Mouse (Mus musculus): ENCODE measurements around the gene Slc25a17. TPM values are rescaled to one million over a fixed set of nuclear protein-coding genes. Genes with fewer than 3 reads are reported as not detected.

The Slc25a17 gene
- polyA plus RNA-seq, 1 experiment: not detected

DNA sequence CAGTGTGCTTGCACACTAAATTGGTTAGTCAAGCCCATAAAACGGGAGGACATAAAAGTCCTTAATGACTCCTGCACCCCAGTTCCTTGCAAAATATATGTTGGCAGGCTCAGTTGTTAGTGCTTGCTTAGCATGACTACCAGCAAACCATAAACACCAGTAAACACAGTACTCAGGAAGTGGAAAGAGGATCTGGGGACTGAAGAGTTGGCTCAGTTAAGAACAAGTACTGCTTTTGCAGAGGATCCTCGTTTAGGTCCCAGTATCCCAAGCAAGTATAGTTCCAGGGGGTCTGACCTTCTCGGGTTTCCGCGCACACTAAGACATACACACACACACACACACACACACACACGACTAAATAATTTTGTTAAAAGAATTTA lies 401 bp upstream of the Slc25a17 start:
- H3K4me3 ChIP-seq (ENCODE audit: insufficient read depth, low read depth, low read length): peak overlapping the region; percentile 64
- TF ChIP-seq POLR2A (IDR thresholded peaks at IDR 0.05; ENCODE audit: insufficient read depth, low read depth, low read length) (no peak), CTCF (IDR thresholded peaks at IDR 0.05; ENCODE audit: insufficient read depth, low read depth, low read length) (no peak)
- 37% methylated on average over 6 of the region's 6 CpGs for WGBS
- no peaks in the 10 kb centered on the region for H3K4me1 ChIP-seq (ENCODE audit: control insufficient read depth, insufficient read depth, low read length)
- H3K27ac ChIP-seq (ENCODE audit: insufficient read depth, low read depth, low read length): 0 out of 2 replicates have a peak overlapping the region, but pooled peaks have one; percentile 2

DNA sequence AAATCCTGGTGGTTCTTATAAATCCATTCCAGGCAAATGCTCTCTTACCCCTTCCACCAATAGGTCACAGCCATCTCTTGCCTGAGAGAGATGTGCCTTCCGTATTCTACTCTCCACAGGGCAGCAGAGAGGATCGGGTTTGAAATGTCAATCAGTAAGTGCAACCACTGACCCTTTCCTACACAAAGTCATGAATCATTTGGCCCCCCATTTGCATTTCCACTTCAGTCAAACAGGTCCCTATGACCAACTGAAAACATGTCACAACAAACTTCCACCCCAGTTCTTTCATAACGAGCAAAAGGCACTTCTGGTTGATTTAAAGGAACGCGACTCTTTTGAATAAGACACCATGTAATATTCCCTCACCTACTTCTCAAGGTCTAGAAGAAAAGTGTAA lies 1.2 kb downstream of the Slc25a17 start:
- Histone ChIP-seq H3K4me3 (ENCODE audit: insufficient read depth, low read depth, low read length) (no peak overlapping the region), H3K4me1 (ENCODE audit: control insufficient read depth, insufficient read depth, low read length) (no peaks in the 10 kb centered on the region), H3K27ac (ENCODE audit: insufficient read depth, low read depth, low read length) (no peak overlapping the region)
- WGBS: 76% methylated on average over 5 of the region's 5 CpGs
- TF ChIP-seq POLR2A (IDR thresholded peaks at IDR 0.05; ENCODE audit: insufficient read depth, low read depth, low read length) (no peak), CTCF (IDR thresholded peaks at IDR 0.05; ENCODE audit: insufficient read depth, low read depth, low read length) (no peak)

DNA sequence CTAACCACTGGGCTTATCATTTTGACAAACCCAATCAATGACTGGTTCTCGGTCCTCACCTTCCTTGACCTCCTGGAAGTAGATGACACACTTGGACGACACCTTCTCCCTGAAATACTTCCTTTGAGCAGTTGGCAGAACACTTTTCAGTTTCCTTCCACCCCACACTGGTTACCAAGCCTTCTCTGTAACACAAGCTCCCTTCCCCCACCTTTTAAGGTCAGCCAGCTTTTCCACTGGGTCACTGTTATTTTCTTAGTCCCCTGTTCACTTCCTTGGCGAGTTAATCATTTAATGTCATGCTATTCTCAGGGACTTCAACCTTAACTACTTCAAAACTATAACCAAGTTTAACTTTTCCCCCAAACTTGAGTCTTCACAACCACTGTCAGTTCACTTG lies 1.7 kb downstream of the Slc25a17 start:
- 78% methylated on average over 3 of the region's 3 CpGs for WGBS
- Histone ChIP-seq H3K27ac (ENCODE audit: insufficient read depth, low read depth, low read length) (no peak overlapping the region), H3K4me1 (ENCODE audit: control insufficient read depth, insufficient read depth, low read length) (no peaks in the 10 kb centered on the region), H3K4me3 (ENCODE audit: insufficient read depth, low read depth, low read length) (no peak overlapping the region)
- TF ChIP-seq CTCF (IDR thresholded peaks at IDR 0.05; ENCODE audit: insufficient read depth, low read depth, low read length) (no peak), POLR2A (IDR thresholded peaks at IDR 0.05; ENCODE audit: insufficient read depth, low read depth, low read length) (no peak)

DNA sequence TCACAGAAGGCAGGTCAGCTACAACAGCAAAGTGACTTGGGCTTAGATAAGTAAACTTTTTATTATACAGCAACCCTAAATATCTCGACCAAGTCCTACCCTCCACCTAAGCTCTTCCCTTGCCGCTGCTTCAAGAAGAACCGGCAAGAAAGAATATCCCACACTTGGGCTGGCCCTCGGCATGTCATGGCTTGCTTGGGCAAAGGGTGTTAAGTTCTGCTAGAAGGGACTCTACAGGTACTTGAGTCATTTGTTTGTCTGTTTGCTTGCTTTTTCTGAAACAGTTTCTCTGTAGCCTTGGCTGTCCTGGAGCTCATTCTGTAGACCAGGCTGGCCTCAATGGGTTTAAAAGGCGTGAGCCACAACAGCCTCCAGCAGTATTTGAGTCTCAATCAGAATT lies 3.7 kb downstream of the Slc25a17 start:
- WGBS: 40% methylated on average over 5 of the region's 5 CpGs
- Histone ChIP-seq H3K4me3 (ENCODE audit: insufficient read depth, low read depth, low read length) (no peak overlapping the region), H3K27ac (ENCODE audit: insufficient read depth, low read depth, low read length) (no peak overlapping the region), H3K4me1 (ENCODE audit: control insufficient read depth, insufficient read depth, low read length) (no peaks in the 10 kb centered on the region)
- no peak for TF ChIP-seq POLR2A (IDR thresholded peaks at IDR 0.05; ENCODE audit: insufficient read depth, low read depth, low read length)
- TF ChIP-seq CTCF (IDR thresholded peaks at IDR 0.05; ENCODE audit: insufficient read depth, low read depth, low read length): no peak

DNA sequence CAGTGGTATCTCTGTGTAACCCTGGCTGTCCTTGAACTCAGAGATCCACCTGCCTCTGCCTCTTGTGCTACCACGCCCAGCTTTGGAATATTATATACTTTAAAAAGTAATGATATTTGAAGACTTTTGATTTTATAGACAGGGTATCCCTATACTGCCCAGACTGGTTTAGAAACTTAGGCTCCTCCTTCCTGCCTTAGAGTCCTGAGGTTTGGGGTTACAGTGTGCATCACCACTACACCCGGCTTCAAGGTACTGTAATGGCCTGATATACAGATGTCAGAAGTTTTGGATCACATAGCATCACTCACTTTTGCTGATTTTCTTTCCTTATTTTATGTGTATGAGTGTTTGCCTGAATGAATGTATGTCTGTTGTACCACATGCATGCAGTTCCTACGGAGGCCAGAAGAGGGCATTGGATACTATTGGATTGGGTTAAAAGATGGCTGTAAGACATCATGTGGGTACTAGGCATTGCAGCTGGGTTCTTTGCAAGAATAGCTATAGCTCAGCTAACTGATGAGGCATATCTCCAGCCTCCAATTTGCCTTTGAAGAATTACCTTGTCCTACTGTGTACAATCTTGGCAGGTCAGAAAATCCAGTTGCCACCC lies 5.4 kb downstream of the Slc25a17 start:
- TF ChIP-seq CTCF (IDR thresholded peaks at IDR 0.05; ENCODE audit: insufficient read depth, low read depth, low read length): no peak
- TF ChIP-seq POLR2A (IDR thresholded peaks at IDR 0.05; ENCODE audit: insufficient read depth, low read depth, low read length): no peak
- WGBS: 71% methylated on average over 3 of the region's 3 CpGs
- Histone ChIP-seq H3K4me1 (ENCODE audit: control insufficient read depth, insufficient read depth, low read length) (peaks cover 2% of the 10 kb centered on the region; the same call in 1 of the 2 replicates), H3K4me3 (ENCODE audit: insufficient read depth, low read depth, low read length) (no peak overlapping the region), H3K27ac (ENCODE audit: insufficient read depth, low read depth, low read length) (no peak overlapping the region)

DNA sequence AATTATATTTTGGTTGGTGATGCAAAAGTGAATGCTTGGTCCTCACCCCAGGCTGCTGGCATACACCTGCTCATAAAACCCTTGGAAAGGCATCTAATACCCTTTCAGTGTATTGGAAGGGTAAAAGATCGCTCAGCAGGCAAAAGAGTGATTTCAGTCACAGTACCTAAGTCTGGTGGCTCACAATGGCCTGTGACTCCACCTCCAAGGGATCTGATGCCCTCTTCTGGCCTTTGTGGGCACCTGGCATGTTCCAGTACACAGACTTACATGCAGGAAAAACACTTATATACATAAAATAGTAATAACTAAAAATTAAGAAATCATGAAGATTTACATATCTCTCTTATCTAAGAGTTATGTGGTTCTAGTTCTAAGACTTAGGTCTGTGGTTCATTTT lies 8.0 kb downstream of the Slc25a17 start:
- 52% methylated on average over 1 of the region's 1 CpGs for WGBS
- TF ChIP-seq POLR2A (IDR thresholded peaks at IDR 0.05; ENCODE audit: insufficient read depth, low read depth, low read length) (no peak), CTCF (IDR thresholded peaks at IDR 0.05; ENCODE audit: insufficient read depth, low read depth, low read length) (no peak)

DNA sequence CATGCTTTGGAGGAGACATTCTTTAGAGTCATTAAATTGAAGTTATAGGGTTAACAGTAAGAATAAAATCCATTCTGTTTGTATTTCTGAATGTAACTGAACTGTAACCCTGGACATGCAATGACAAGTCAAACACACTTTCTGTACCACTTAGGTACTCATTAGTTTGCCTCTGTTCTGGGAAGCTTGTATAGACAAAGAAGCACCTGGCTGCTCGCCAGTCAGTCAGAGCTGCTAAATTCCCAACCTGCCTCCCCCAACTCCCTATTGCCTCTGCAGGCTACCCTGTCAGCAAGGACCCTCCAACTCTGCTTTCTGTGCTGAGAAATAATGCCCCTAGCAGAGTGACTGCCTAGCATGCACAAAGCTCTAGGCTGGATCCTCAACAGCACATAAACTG lies 10.2 kb downstream of the Slc25a17 start:
- Histone ChIP-seq H3K4me1 (ENCODE audit: control insufficient read depth, insufficient read depth, low read length) (peaks cover 8% of the 10 kb centered on the region; the same call in 1 of the 2 replicates), H3K4me3 (ENCODE audit: insufficient read depth, low read depth, low read length) (no peak overlapping the region), H3K27ac (ENCODE audit: insufficient read depth, low read depth, low read length) (no peak overlapping the region)
- TF ChIP-seq CTCF (IDR thresholded peaks at IDR 0.05; ENCODE audit: insufficient read depth, low read depth, low read length) (no peak), POLR2A (IDR thresholded peaks at IDR 0.05; ENCODE audit: insufficient read depth, low read depth, low read length) (no peak)
- 71% methylated on average over 1 of the region's 1 CpGs for WGBS

More for the DNA sequence above, 8.0 kb downstream of the Slc25a17 start:
- no peak overlapping the region for H3K4me3 ChIP-seq (ENCODE audit: insufficient read depth, low read depth, low read length)
- no peak overlapping the region for H3K27ac ChIP-seq (ENCODE audit: insufficient read depth, low read depth, low read length)
- H3K4me1 ChIP-seq (ENCODE audit: control insufficient read depth, insufficient read depth, low read length): peaks cover 8% of the 10 kb centered on the region; the same call in 1 of the 2 replicates

DNA sequence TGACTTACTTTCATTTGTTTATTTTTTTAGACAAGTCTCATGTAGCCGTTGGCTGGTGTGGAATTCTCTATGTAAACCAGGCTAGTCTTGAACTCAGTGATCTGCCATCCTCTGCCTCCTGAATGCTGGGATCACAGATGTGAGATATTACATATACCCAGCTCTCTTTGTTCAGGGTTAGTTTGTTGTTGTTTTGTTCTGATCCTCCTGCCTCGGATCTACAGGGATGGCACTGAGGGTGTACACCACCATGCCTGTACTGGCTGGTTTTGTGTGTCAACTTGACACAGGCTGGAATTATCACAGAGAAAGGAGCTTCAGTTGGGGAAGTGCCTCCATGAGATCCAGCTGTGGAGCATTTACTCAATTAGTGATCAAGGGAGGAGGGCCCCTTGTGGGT lies 12.2 kb downstream of the Slc25a17 start:
- no peak overlapping the region for H3K4me3 ChIP-seq (ENCODE audit: insufficient read depth, low read depth, low read length)
- peak overlapping the region; percentile 94 for H3K27ac ChIP-seq (ENCODE audit: insufficient read depth, low read depth, low read length)
- peaks cover 8% of the 10 kb centered on the region; the same call in 1 of the 2 replicates for H3K4me1 ChIP-seq (ENCODE audit: control insufficient read depth, insufficient read depth, low read length)
- 28% methylated on average over 2 of the region's 2 CpGs for WGBS
- TF ChIP-seq CTCF (IDR thresholded peaks at IDR 0.05; ENCODE audit: insufficient read depth, low read depth, low read length) (no peak), POLR2A (IDR thresholded peaks at IDR 0.05; ENCODE audit: insufficient read depth, low read depth, low read length) (no peak)

DNA sequence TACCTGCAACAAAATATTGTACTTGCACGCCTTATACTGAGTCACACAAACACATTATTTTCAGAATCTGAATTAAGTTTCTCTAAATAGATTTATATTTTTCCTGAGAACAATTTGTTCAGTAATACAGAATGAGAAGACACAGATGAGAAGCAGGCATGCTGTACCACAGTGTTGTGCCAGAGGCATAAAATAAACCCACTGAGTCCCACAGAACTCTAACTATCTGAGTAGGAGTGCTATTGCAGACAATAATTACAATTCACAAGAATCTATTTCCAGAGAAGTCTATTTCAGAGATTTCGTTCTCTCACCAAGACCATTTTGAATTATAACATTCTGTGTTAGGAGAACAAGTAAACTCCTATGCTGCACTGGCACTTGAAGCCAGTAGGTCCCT lies 13.1 kb downstream of the Slc25a17 start:
- TF ChIP-seq CTCF (IDR thresholded peaks at IDR 0.05; ENCODE audit: insufficient read depth, low read depth, low read length): no peak
- no peak for TF ChIP-seq POLR2A (IDR thresholded peaks at IDR 0.05; ENCODE audit: insufficient read depth, low read depth, low read length)
- Histone ChIP-seq H3K27ac (ENCODE audit: insufficient read depth, low read depth, low read length) (peak overlapping the region; percentile 94), H3K4me3 (ENCODE audit: insufficient read depth, low read depth, low read length) (no peak overlapping the region), H3K4me1 (ENCODE audit: control insufficient read depth, insufficient read depth, low read length) (peaks cover 8% of the 10 kb centered on the region; the same call in 1 of the 2 replicates)
- WGBS: 27% methylated on average over 2 of the region's 2 CpGs

All from olfactory bulb, adult 2 months (tissue).